Mouse (Mus musculus) heart, embryonic 12.5 days (tissue): ENCODE measurements around the gene Myo18b. TPM values are rescaled to one million over a fixed set of nuclear protein-coding genes. Genes with fewer than 3 reads are reported as not detected.
A peak's percentile ranks its signal among the peaks of the same experiment; 100 is the strongest.

ENCODE experiments used
- ATAC-seq: fragments of 200-750 bp; cut with Nextera tagmentation; 2 replicates; pipeline ENCODE4 v1.8.0; 2017; ENCODE audit warnings: moderate TSS enrichment, moderate library complexity; ENCODE audit not compliant: insufficient number of reproducible peaks, low FRiP score
- H3K27ac ChIP-seq: fragments of 300-500 bp; sonication (generic); 2 replicates; pipeline ENCODE4 v1.5.1; 2016; ENCODE audit warnings: mild to moderate bottlenecking, moderate library complexity; ENCODE audit not compliant: poor library complexity, severe bottlenecking
- H3K27me3 ChIP-seq: fragments of 300-500 bp; sonication (generic); replicated peaks from 2 replicates; pipeline ENCODE4 v1.6.1; 2016; ENCODE audit warnings: mild to moderate bottlenecking, moderate library complexity
- H3K36me3 ChIP-seq: fragments of 300-500 bp; sonication (generic); 2 replicates; pipeline ENCODE4 v1.6.1; 2016; ENCODE audit warnings: mild to moderate bottlenecking, moderate library complexity
- H3K4me1 ChIP-seq: fragments of 300-500 bp; sonication (generic); replicated peaks from 2 replicates; pipeline ENCODE4 v1.6.1; 2016; ENCODE audit warnings: mild to moderate bottlenecking
- H3K4me2 ChIP-seq: fragments of 300-500 bp; sonication (generic); 2 replicates; pipeline ENCODE4 v1.6.1; 2016; ENCODE audit warnings: mild to moderate bottlenecking, moderate library complexity
- H3K4me3 ChIP-seq: fragments of 300-500 bp; sonication (generic); 2 replicates; pipeline ENCODE4 v1.5.1; 2016; ENCODE audit warnings: mild to moderate bottlenecking
- H3K9ac ChIP-seq: fragments of 300-500 bp; sonication (generic); 2 replicates; pipeline ENCODE4 v1.6.1; 2016; ENCODE audit warnings: mild to moderate bottlenecking, moderate library complexity
- H3K9me3 ChIP-seq: fragments of 300-500 bp; sonication (generic); replicated peaks from 2 replicates; pipeline ENCODE4 v1.6.1; 2016; ENCODE audit warnings: mild to moderate bottlenecking, moderate library complexity
- WGBS: fragments of 180-500 bp; shearing (Covaris S2); methylation state at CpG from one replicate; pipeline ENCODE4 v1.1.7; 2016; 5-methylcytosine and 5-hydroxymethylcytosine counted together
- polyA plus RNA-seq: library from polyadenylated mRNA; unstranded; fragments of >200 nt; fragmentation: Nextera tagmentation; extraction: Ambion mirVana; gene quantifications from 2 replicates; pipeline ENCODE4 v1.2.1, GENCODE M21; 2016

The Myo18b gene
- polyA plus RNA-seq, 1 experiment from 2014 or later, result 34.7 TPM

DNA sequence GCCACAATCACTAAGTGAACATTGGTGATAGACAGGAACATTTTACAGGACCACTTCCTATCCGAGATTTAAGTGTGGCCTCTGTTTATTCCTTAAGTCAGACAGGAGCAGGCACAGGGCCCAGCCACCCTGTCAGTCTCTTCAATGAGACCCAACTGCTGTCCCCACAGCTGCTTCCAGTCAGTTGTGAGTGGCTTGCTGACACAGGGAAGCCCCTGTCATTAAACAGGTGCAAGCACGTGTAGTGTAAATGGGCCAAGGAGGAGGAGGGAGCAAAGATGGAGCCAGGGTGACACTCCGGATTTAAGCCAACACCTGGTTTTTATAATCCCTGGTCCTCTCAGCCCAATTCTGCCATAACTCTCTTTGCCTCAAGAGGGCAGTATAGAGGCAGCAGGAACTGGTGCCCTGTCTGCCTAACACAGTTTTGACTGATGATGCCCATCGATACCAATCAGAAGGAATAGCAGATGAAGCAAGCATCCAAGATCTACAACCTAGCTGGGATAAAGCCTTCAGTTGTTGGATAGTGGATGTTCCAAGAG, 19.2 kb downstream of the Myo18b start:
- no peaks in the 10 kb centered on the region for H3K27me3 ChIP-seq
- H3K36me3 ChIP-seq, result peaks cover 58% of the 10 kb centered on the region
- H3K4me1 ChIP-seq, result peaks cover 27% of the 10 kb centered on the region
- ATAC-seq, result no peak
- H3K9ac ChIP-seq, result no peak overlapping the region
- H3K9me3 ChIP-seq, result no peaks in the 10 kb centered on the region
- H3K27ac ChIP-seq, result no peak overlapping the region
- no peak overlapping the region for H3K4me2 ChIP-seq
- 36% methylated on average over 4 of the region's 4 CpGs for WGBS
- no peak overlapping the region for H3K4me3 ChIP-seq

- H3K4me1 ChIP-seq, result no peaks in the 10 kb centered on the region
Measured at GRCm38 (mm10) chr5:112872999-112873398, 23.2 kb downstream of the Myo18b start.

GRCm38 (mm10) chr5:112870729-112871128, 25.4 kb downstream of the Myo18b start:
- WGBS, result 28% methylated on average over 9 of the region's 9 CpGs
- Histone ChIP-seq H3K36me3 (peaks cover 72% of the 10 kb centered on the region), H3K4me2 (no peak overlapping the region), H3K4me3 (no peak overlapping the region), H3K9me3 (no peaks in the 10 kb centered on the region), H3K4me1 (no peaks in the 10 kb centered on the region), H3K27me3 (no peaks in the 10 kb centered on the region), H3K9ac (no peak overlapping the region), H3K27ac (no peak overlapping the region)
- no peak for ATAC-seq

More at GRCm38 (mm10) chr5:112872999-112873398, 23.2 kb downstream of the Myo18b start:
- Histone ChIP-seq H3K4me3 (no peak overlapping the region), H3K36me3 (peaks cover 74% of the 10 kb centered on the region), H3K27me3 (no peaks in the 10 kb centered on the region), H3K9me3 (no peaks in the 10 kb centered on the region), H3K27ac (no peak overlapping the region), H3K9ac (no peak overlapping the region), H3K4me2 (no peak overlapping the region)
- no peak for ATAC-seq
- 72% methylated on average over 6 of the region's 6 CpGs for WGBS

DNA sequence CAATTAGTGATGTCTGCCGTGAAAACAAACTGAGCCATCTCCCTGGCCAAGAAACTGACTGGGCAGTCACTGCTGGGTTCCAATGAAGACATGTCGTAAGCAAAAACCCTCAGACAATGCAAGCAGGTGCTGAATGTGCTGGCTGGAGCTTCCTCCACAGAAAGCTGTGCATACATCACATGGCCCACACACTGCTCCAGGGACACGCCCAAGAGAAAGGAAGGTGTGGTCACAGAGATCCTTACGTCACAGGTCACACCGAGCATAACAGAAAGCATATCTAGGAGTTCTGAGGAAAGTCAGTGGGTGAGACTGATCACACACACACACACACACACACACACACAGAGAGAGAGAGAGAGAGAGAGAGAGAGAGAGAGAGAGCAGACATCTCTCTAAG, 27.5 kb downstream of the Myo18b start:
- Histone ChIP-seq H3K27me3 (no peaks in the 10 kb centered on the region), H3K4me1 (no peaks in the 10 kb centered on the region), H3K4me2 (no peak overlapping the region), H3K9ac (no peak overlapping the region), H3K27ac (no peak overlapping the region), H3K4me3 (no peak overlapping the region), H3K36me3 (peaks cover 68% of the 10 kb centered on the region), H3K9me3 (no peaks in the 10 kb centered on the region)
- 73% methylated on average over 5 of the region's 5 CpGs for WGBS
- ATAC-seq, result no peak

GRCm38 (mm10) chr5:112864719-112865367, 31.3 kb downstream of the Myo18b start:
- ATAC-seq, result peak; percentile 29
- WGBS, result 54% methylated on average over 4 of the region's 4 CpGs
- Histone ChIP-seq H3K27me3 (no peaks in the 10 kb centered on the region), H3K4me1 (no peaks in the 10 kb centered on the region), H3K4me3 (no peak overlapping the region), H3K4me2 (no peak overlapping the region), H3K36me3 (peaks cover 71% of the 10 kb centered on the region), H3K27ac (no peak overlapping the region), H3K9me3 (no peaks in the 10 kb centered on the region), H3K9ac (no peak overlapping the region)

DNA sequence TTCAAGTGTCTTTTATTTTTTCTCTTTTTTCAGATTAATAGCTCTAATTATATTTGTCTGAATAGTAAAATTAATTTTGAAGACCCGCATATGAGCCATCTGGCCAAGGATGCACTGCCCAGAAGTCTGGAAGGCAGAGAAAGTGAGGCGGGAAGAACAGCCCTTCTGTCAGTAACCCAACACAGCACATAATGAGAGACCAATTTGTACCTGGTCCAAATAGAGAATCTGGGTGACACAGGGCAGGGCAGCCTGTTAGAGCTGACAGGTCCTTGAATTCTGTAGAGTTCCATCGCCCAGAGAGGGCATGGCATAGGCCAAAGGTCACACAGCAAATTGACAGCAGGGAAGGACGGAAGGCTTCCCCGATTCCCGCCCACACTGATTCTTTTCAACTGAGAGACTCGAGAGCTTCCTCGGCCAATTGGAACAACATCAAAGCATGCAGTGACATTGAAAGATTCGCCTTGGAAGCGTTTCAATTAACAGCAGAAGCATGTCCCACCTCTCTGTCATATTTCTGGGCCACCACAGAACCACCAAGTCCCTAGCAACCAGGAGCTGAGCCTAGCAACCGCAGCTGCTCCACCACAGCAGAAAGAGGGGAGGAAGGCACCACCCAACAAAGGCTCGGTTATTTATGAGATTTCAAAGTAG, 36.7 kb downstream of the Myo18b start:
- no peaks in the 10 kb centered on the region for H3K9me3 ChIP-seq
- no peak overlapping the region for H3K4me3 ChIP-seq
- no peaks in the 10 kb centered on the region for H3K4me1 ChIP-seq
- ATAC-seq, result no peak
- no peak overlapping the region for H3K9ac ChIP-seq
- 72% methylated on average over 12 of the region's 12 CpGs for WGBS
- H3K4me2 ChIP-seq, result no peak overlapping the region
- H3K27ac ChIP-seq, result no peak overlapping the region
- H3K27me3 ChIP-seq, result no peaks in the 10 kb centered on the region
- peaks cover 52% of the 10 kb centered on the region for H3K36me3 ChIP-seq

DNA sequence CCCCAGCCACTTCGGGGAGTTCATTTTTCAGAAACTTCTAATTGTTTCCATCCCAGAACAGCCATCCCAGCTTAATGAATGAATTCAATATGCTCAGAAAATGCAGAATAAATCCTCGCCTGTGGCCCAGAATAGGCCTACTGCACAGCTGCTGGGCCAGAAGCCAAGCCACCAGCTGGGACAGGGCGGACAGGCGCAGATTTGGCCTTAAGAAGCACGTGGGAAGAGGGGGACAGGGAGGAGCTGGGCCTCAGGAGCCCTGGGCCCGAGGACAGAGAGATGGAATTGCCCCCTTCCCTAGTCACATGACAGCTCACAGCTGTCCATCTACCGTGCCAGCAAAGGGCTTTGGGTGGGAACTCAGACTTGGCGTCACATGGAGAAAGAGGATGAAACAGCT, 43.0 kb downstream of the Myo18b start:
- H3K36me3 ChIP-seq, result peaks cover 36% of the 10 kb centered on the region
- H3K27me3 ChIP-seq, result no peaks in the 10 kb centered on the region; the same call in 1 of the 2 replicates
- no peak overlapping the region for H3K27ac ChIP-seq
- ATAC-seq, result no peak
- no peak overlapping the region for H3K4me3 ChIP-seq
- H3K4me1 ChIP-seq, result peaks cover 56% of the 10 kb centered on the region
- no peak overlapping the region for H3K4me2 ChIP-seq
- WGBS, result 54% methylated on average over 8 of the region's 8 CpGs
- H3K9me3 ChIP-seq, result no peaks in the 10 kb centered on the region
- no peak overlapping the region for H3K9ac ChIP-seq

- H3K27me3 ChIP-seq, result peaks cover 12% of the 10 kb centered on the region
- ATAC-seq, result no peak
- H3K9me3 ChIP-seq, result no peaks in the 10 kb centered on the region
- no peak overlapping the region for H3K27ac ChIP-seq
- no peak overlapping the region for H3K4me3 ChIP-seq
- WGBS, result 38% methylated on average over 5 of the region's 5 CpGs
- H3K4me1 ChIP-seq, result peaks cover 56% of the 10 kb centered on the region
- no peak overlapping the region for H3K9ac ChIP-seq
- H3K4me2 ChIP-seq, result no peak overlapping the region
- peaks cover 32% of the 10 kb centered on the region for H3K36me3 ChIP-seq
Measured at GRCm38 (mm10) chr5:112851389-112851788, 44.8 kb downstream of the Myo18b start.

DNA sequence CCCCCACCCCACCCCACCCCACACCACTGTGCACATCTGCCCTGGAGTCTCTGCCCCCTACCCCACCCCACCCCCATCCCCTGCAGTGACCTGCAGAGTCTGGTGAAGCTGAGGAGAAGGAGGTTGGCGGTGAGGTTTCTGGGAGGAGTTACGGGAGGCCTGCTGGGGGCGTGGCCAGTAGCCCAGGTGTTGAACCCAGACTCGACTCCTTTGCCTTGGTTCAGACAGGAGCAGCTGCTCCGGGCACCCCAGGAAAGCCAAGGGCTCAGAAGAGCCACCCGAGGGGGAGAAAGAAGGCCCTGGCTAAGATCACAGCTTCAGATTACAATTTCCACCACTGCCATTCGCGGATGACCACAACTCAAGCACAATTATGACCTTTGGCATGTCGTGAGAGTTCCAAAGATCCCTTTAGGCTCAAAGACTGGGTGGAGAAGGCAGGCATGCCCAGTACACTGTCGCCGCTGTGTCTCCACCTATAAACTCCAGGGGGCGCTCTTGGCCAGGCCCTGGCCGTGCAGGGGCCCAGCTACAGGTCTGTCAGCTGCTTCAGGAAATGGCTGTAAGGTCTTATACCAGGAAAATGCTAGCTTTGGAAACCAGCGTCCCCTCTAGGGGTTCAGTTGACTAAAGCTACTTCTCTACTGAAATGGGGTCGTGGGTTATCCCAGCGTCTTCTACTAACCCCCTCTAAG, 47.4 kb downstream of the Myo18b start:
- H3K27ac ChIP-seq, result no peak overlapping the region
- peaks cover 53% of the 10 kb centered on the region for H3K4me1 ChIP-seq
- no peak overlapping the region for H3K9ac ChIP-seq
- WGBS, result 10% methylated on average over 16 of the region's 16 CpGs
- ATAC-seq, result peak; percentile 26; the same call in 1 of the 2 replicates
- H3K4me2 ChIP-seq, result no peak overlapping the region
- no peak overlapping the region for H3K4me3 ChIP-seq
- no peaks in the 10 kb centered on the region for H3K9me3 ChIP-seq
- peaks cover 39% of the 10 kb centered on the region for H3K36me3 ChIP-seq
- peaks cover 12% of the 10 kb centered on the region for H3K27me3 ChIP-seq

- no peak overlapping the region for H3K9ac ChIP-seq
- no peaks in the 10 kb centered on the region for H3K9me3 ChIP-seq
- H3K4me3 ChIP-seq, result no peak overlapping the region
- no peak overlapping the region for H3K4me2 ChIP-seq
- WGBS, result 27% methylated on average over 24 of the region's 25 CpGs
- no peak overlapping the region for H3K27ac ChIP-seq
- peaks cover 39% of the 10 kb centered on the region for H3K36me3 ChIP-seq
- peaks cover 12% of the 10 kb centered on the region for H3K27me3 ChIP-seq
- no peak for ATAC-seq
- peaks cover 47% of the 10 kb centered on the region for H3K4me1 ChIP-seq
Measured at GRCm38 (mm10) chr5:112847985-112848542, 48.1 kb downstream of the Myo18b start.

DNA sequence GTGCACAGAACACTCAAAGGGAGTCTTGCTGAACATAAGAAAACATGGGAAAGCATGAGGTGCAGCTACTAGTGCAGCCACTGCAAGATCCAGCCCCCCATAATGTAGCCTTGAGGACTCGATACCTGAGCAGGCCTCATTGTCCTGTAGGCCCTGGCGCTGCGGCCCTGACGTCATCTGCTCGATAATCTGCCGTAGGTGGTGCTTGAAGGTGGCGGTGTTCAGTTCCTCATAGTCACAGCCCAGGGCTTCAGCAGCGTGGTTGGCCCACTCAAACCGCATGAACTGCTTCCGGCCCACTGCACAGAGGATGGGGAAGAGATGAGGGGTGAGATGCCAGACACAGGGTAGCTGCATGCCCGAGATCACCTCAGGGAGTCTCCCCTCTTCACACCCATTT, 50.0 kb downstream of the Myo18b start:
- Histone ChIP-seq H3K9ac (no peak overlapping the region), H3K27ac (no peak overlapping the region), H3K4me3 (no peak overlapping the region), H3K4me2 (no peak overlapping the region), H3K27me3 (peaks cover 12% of the 10 kb centered on the region), H3K36me3 (peaks cover 58% of the 10 kb centered on the region), H3K9me3 (no peaks in the 10 kb centered on the region), H3K4me1 (peaks cover 28% of the 10 kb centered on the region)
- ATAC-seq, result no peak
- WGBS, result 74% methylated on average over 11 of the region's 11 CpGs
